Mouse (Mus musculus) midbrain, embryonic 11.5 days (tissue): ENCODE data around the gene Gpr4. TPM values are rescaled to one million over a fixed set of nuclear protein-coding genes. Genes with fewer than 3 reads are reported as not detected.

Experiments
- ATAC-seq: fragments of 200-750 bp; cut with Nextera tagmentation; 2 replicates; pipeline ENCODE4 v1.8.0; 2017; ENCODE audit warnings: moderate TSS enrichment, moderate library complexity; ENCODE audit not compliant: low FRiP score
- DNase-seq: peaks from one replicate; pipeline ENCODE4 v3.0.0; 2015; ENCODE audit warnings: low spot score; ENCODE audit errors: missing footprints
- H3K27ac ChIP-seq: fragments of 300-500 bp; sonication (generic); 2 replicates; pipeline ENCODE4 v1.5.1; 2014; ENCODE audit warnings: low read depth, low read length
- H3K27me3 ChIP-seq: fragments of 300-500 bp; sonication (generic); 2 replicates; pipeline ENCODE4 v1.6.1; 2014; ENCODE audit warnings: mild to moderate bottlenecking, low read length, moderate library complexity, mixed read lengths; ENCODE audit not compliant: control insufficient read depth, insufficient read depth
- H3K36me3 ChIP-seq: fragments of 300-500 bp; sonication (generic); 2 replicates; pipeline ENCODE4 v1.6.1; 2014; ENCODE audit warnings: mild to moderate bottlenecking, low read length, moderate library complexity, mixed read lengths; ENCODE audit not compliant: control insufficient read depth, insufficient read depth
- H3K4me1 ChIP-seq: fragments of 300-500 bp; sonication (generic); 2 replicates; pipeline ENCODE4 v1.6.1; 2014; ENCODE audit warnings: low read length; ENCODE audit not compliant: control insufficient read depth, insufficient read depth
- H3K4me2 ChIP-seq: fragments of 300-500 bp; sonication (generic); 2 replicates; pipeline ENCODE4 v1.6.1; 2014; ENCODE audit warnings: mild to moderate bottlenecking, moderate library complexity
- H3K4me3 ChIP-seq: fragments of 300-500 bp; sonication (generic); 2 replicates; pipeline ENCODE4 v1.5.1; 2014; ENCODE audit warnings: low read depth, low read length
- H3K9ac ChIP-seq: fragments of 300-500 bp; sonication (generic); 2 replicates; pipeline ENCODE4 v1.6.1; 2014; ENCODE audit warnings: low read length
- H3K9me3 ChIP-seq: fragments of 300-500 bp; sonication (generic); 2 replicates; pipeline ENCODE4 v1.6.1; 2016; ENCODE audit warnings: low read length; ENCODE audit not compliant: control insufficient read depth
- WGBS: fragments of 180-500 bp; shearing (Covaris S2); extraction: QIAGEN DNeasy Blood & Tissue Kit; methylation state at CpG from one replicate; pipeline ENCODE4 v1.1.7; 2014; 5-methylcytosine and 5-hydroxymethylcytosine counted together
- polyA plus RNA-seq: library from polyadenylated mRNA; unstranded; fragments of >200 nt; fragmentation: Nextera tagmentation; extraction: Ambion mirVana; gene quantifications from 2 replicates; pipeline ENCODE4 v1.2.1, GENCODE M21; 2014

Gpr4 gene
- polyA plus RNA-seq, 1 experiment from 2014 or later, result 1.7 TPM

DNA sequence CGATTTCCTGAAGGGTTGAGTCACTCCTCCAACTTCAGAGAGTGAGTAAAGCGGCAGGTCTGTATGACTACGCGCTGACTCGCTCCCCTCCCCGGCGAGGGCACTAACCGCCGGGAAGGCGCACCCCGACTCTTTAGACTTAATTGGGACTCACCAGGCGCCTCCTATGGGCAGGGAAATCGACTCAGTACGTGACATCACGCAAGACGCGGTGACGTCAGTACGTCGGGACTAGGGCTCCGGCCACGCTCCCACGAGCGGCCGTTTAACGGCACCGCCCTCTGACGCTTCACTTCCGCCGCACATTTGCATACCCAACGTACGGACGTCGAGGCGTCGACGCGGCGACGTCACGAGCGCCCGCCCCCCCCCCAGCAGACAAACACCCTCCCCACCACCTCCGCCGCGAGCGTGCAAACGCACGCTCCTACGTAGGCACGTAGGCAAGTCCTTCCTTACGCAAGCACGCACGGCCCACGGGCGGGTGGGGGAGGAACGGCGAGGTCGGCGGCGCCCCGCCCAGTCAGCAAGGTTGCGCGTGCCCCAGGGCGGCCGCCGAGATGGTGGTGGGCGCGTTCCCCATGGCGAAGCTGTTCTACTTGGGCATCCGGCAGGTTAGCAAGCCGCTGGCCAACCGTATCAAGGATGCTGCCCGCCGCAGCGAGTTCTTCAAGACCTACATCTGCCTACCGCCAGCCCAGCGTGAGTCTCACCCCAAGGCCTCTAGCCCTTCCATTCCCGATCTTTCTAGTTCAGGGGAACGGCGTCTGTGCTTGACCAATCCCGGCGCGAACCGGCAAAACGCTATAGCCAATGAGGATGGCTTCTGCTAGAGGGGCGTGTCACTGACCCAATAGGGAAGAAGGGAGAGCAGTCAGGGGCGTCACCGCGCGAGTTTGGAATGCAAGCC, 15.8 kb downstream of the Gpr4 start, which contains the start of gene Opa3:
Gene Opa3 (plus strand): TSS at position 452 of the 910 bp plus-strand sequence.
- Histone ChIP-seq H3K9me3 (no peaks in the 10 kb centered on the region), H3K27me3 (no peaks in the 10 kb centered on the region), H3K4me2 (peak within 1 kb of the TSS; percentile 78), H3K4me1 (peaks cover 15% of the 10 kb centered on the region), H3K27ac (peak within 1 kb of the TSS; percentile 99), H3K9ac (peak within 1 kb of the TSS; percentile 87), H3K36me3 (no peaks in the 10 kb centered on the region), H3K4me3 (peak within 1 kb of the TSS; percentile 60)
- ATAC-seq (peak; percentile 96), DNase-seq (peak; percentile 100)
- WGBS, result under 1% methylated on average over 85 of the region's 91 CpGs

GRCm38 (mm10) chr7:19228793-19229148, 16.4 kb downstream of the Gpr4 start:
- H3K4me2 ChIP-seq, result peak overlapping the region; percentile 78
- H3K36me3 ChIP-seq, result no peaks in the 10 kb centered on the region
- under 1% methylated on average over 14 of the region's 14 CpGs for WGBS

DNA sequence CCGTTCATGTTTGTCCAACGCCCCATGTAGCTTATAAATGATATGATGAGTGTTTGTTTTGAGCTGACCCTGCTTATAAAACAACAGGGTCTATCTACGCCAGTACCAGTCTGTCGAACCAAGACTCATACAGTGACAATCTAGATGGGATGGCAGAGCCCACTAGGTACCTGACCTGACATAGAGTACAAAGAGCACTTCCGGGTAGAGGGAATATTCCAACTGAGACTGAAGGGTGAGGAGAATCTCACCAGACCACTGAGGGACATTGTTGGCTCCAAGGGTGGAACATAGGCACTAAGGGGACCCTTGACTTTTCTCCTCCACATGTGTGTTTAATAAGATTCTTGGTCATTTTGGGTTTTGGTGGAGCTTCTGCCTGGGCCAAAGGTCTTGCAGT, 17.1 kb downstream of the Gpr4 start:
- WGBS, result 49% methylated on average over 5 of the region's 5 CpGs

More at GRCm38 (mm10) chr7:19228793-19229148, 16.4 kb downstream of the Gpr4 start:
- Histone ChIP-seq H3K27me3 (no peaks in the 10 kb centered on the region), H3K4me1 (peaks cover 15% of the 10 kb centered on the region), H3K27ac (peak overlapping the region; percentile 25; the same call in 1 of the 2 replicates), H3K9ac (peak overlapping the region; percentile 76), H3K4me3 (peak overlapping the region; percentile 60), H3K9me3 (no peaks in the 10 kb centered on the region)
- ATAC-seq (no peak), DNase-seq (no peak)

GRCm38 (mm10) chr7:19230041-19230580, 17.8 kb downstream of the Gpr4 start:
- Histone ChIP-seq H3K4me3 (no peak overlapping the region), H3K27ac (no peak overlapping the region), H3K36me3 (no peaks in the 10 kb centered on the region), H3K4me2 (no peak overlapping the region), H3K4me1 (peaks cover 15% of the 10 kb centered on the region), H3K9me3 (no peaks in the 10 kb centered on the region), H3K27me3 (no peaks in the 10 kb centered on the region), H3K9ac (no peak overlapping the region)
- WGBS, result 96% methylated on average over 2 of the region's 2 CpGs
- ATAC-seq (no peak), DNase-seq (no peak)

More for the DNA sequence above, 17.1 kb downstream of the Gpr4 start:
- Histone ChIP-seq H3K27ac (no peak overlapping the region; the same call in 1 of the 2 replicates), H3K9me3 (no peaks in the 10 kb centered on the region), H3K4me1 (peaks cover 15% of the 10 kb centered on the region), H3K4me2 (peak overlapping the region; percentile 78), H3K4me3 (peak overlapping the region; percentile 60), H3K27me3 (no peaks in the 10 kb centered on the region), H3K36me3 (no peaks in the 10 kb centered on the region), H3K9ac (peak overlapping the region; percentile 76)
- ATAC-seq (no peak), DNase-seq (no peak)

- H3K27me3 ChIP-seq, result no peaks in the 10 kb centered on the region
- DNase-seq, result no peak
- peaks cover 15% of the 10 kb centered on the region for H3K4me1 ChIP-seq
- WGBS, result 96% methylated on average over 5 of the region's 5 CpGs
- no peaks in the 10 kb centered on the region for H3K9me3 ChIP-seq
- no peak overlapping the region for H3K4me2 ChIP-seq
- H3K9ac ChIP-seq, result no peak overlapping the region
- H3K36me3 ChIP-seq, result no peaks in the 10 kb centered on the region
- no peak for ATAC-seq
- no peak overlapping the region for H3K27ac ChIP-seq
- H3K4me3 ChIP-seq, result no peak overlapping the region
Measured at GRCm38 (mm10) chr7:19230899-19231298, 18.6 kb downstream of the Gpr4 start.

GRCm38 (mm10) chr7:19231849-19232248, 19.5 kb downstream of the Gpr4 start:
- no peak overlapping the region for H3K9ac ChIP-seq
- no peak overlapping the region for H3K27ac ChIP-seq
- H3K27me3 ChIP-seq, result no peaks in the 10 kb centered on the region
- no peak overlapping the region for H3K4me3 ChIP-seq
- no peaks in the 10 kb centered on the region for H3K9me3 ChIP-seq
- DNase-seq (no peak), ATAC-seq (no peak)
- WGBS, result 93% methylated on average over 3 of the region's 3 CpGs
- H3K36me3 ChIP-seq, result no peaks in the 10 kb centered on the region
- peaks cover 12% of the 10 kb centered on the region for H3K4me1 ChIP-seq
- no peak overlapping the region for H3K4me2 ChIP-seq

- Histone ChIP-seq H3K27me3 (no peaks in the 10 kb centered on the region), H3K36me3 (no peaks in the 10 kb centered on the region), H3K9me3 (no peaks in the 10 kb centered on the region), H3K4me3 (no peak overlapping the region), H3K4me2 (no peak overlapping the region), H3K27ac (no peak overlapping the region), H3K9ac (no peak overlapping the region), H3K4me1 (peaks cover 1% of the 10 kb centered on the region)
- ATAC-seq, result no peak
- DNase-seq, result no peak
- 89% methylated on average over 5 of the region's 5 CpGs for WGBS
Measured at GRCm38 (mm10) chr7:19234652-19235051, 22.3 kb downstream of the Gpr4 start.

- no peaks in the 10 kb centered on the region for H3K9me3 ChIP-seq
- no peaks in the 10 kb centered on the region for H3K27me3 ChIP-seq
- DNase-seq (no peak), ATAC-seq (no peak)
- H3K27ac ChIP-seq, result no peak overlapping the region
- no peak overlapping the region for H3K4me3 ChIP-seq
- WGBS, result 89% methylated on average over 2 of the region's 2 CpGs
- H3K4me1 ChIP-seq, result no peaks in the 10 kb centered on the region
- H3K4me2 ChIP-seq, result no peak overlapping the region
- no peaks in the 10 kb centered on the region for H3K36me3 ChIP-seq
- H3K9ac ChIP-seq, result no peak overlapping the region
Measured at GRCm38 (mm10) chr7:19235092-19235671, 22.8 kb downstream of the Gpr4 start.

DNA sequence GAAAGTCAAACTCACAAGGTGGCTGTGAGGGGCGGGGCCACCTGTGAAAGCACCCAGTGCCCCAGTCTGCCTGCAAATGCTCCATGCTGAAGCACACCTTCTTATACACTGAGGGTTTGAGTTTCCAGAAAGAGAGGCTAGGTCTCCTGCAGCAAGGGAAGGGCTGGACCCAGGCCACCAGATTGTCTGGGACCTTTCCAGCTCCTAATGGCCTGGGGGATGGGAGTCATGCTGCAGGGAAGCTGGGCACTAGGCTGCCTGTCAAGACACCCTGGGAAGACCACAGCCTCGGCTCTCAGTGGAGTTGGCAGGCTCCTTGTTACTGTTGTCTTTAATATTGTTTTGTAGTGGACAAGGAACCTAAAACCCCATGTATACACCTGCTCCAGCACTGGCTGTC, 24.1 kb downstream of the Gpr4 start:
- Histone ChIP-seq H3K4me2 (no peak overlapping the region), H3K9ac (no peak overlapping the region), H3K9me3 (no peaks in the 10 kb centered on the region), H3K4me3 (no peak overlapping the region), H3K27me3 (no peaks in the 10 kb centered on the region), H3K27ac (no peak overlapping the region), H3K36me3 (no peaks in the 10 kb centered on the region), H3K4me1 (no peaks in the 10 kb centered on the region)
- DNase-seq (no peak), ATAC-seq (no peak)
- WGBS, result 82% methylated on average over 2 of the region's 2 CpGs
